Mouse (Mus musculus): Measurements from ENCODE around the gene Abca17.

DNA sequence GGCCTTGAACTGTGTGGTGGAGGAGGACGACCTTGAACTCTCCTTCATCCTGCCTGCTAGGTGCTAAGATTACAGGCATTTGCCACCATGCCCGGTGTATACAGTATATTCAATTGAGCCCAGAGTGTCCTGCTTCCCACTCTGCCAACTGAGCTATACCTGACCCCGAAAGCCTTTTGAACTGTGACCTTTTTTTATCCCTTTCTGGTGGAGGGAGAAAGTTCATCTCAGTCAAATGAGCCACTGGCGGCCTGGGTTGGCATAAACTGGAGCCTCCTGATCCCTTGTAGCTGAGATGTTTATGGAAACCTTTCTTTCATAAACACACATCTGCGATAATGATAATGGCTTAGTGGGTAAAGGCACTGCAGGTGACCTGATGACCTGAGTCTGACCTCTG is 10.4 kb upstream of the Abca17 start:
- TF ChIP-seq CTCF (IDR thresholded peaks at IDR 0.05; ENCODE audit: low read depth) (no peak), EP300 (IDR thresholded peaks at IDR 0.05; ENCODE audit: low read depth) (no peak)

Measured in liver, postnatal 0 days (tissue).